Mouse (Mus musculus): ENCODE measurements around the gene Pom121l2.

The Pom121l2 gene

DNA sequence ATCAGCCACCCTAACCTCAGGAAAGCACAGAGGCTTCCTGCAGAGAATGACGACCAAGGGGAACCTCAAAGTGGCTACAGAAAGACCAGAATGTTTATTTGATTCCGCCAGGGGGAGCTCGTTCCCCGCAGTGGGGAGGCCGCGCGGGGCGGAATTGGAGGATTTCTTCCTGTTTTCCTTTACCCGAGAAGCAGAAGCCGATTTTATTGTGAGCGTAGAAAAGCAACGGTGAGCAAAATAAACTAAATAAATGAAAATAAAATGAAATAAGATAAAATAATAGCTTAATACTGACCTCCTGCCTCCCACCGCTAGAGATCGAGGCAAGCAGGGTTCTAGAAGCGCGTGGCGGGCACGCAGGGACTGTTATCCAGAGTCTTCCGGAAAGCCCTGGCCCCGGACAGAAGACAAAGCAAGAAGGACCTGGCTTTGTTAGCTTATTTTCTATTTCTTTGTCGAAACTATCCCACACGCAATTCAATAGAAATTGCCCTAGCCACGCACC lies 6.7 kb upstream of the Pom121l2 start:
- ChIA-PET POLR2A (interaction anchor here (0.5 to 2.0 kb wide), 28 partner anchors 15 to 1724 kb away, joined by 3 to 11 read pairs (median 3); partner anchors contain the start of genes Hist1h1b (in 1 of the 4), Hist1h2ag (in 1 of the 4), Hist1h2ah (in 1 of the 4) and Hist1h2bj (in 1 of the 4)), CTCF (interaction anchor here in 2 of 4 experiments (0.8 to 1.9 kb wide), 9 partner anchors 21 to 1427 kb away, joined by 3 to 10 read pairs (median 4); partner anchors contain the start of gene Zfp184 (in 1 of the 2))

DNA sequence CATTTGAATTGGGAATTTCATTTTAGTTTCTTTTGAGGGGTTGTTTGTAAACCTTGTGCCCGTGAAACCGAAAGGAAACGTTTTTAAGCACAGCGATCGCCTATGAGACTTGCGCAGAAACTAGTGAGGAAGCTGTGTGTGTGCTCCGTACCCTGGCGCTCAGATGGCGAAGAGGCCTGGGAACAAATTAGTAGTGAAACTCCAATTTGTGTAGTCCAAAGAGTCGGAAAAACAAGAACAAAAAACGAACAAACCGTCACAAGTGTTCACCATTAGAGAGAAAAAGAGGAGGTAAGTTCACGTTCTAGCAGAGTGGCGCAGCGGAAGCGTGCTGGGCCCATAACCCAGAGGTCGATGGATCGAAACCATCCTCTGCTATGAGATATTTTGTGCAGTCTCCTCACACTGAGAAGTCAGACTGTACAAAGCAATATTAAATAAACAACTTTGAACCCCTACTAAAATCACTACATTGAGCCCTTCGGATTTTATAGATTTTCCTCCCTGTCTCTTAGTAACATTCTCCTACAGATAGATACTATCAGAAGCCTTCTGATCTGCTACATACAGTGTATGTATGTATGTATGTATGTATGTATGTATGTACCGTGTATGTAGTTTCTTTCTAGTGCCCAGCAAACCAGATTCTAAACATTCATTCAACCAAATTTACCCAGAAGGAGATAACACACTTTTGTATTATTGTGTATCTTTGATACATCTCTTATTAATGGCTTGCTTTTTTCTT lies 6.1 kb upstream of the Pom121l2 start:
- CTCF ChIA-PET = interaction anchor here in 2 of 4 experiments (0.8 to 1.9 kb wide), 8 partner anchors 21 to 1427 kb away, joined by 3 to 10 read pairs (median 4); partner anchors contain the start of gene Zfp184 (in 1 of the 2)

DNA sequence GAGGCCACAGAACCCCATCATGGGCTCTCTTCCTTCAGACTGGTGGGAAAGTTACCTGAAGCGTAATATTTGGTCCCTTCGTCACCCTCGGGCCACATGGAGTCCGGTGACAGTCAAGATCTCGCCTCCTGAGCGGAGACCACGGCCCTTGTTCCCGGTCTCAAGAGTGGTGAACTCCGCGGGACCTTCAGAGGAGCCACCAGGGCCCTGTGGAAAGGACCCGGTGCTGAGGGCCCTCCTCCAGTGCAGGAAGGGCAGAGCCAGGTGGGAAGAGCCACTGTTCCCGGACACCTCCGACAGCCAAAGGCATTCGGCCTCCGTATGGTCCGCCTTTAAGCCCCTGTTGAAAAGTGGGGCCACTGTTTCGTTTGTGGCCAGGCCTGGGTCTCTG lies 804 bp downstream of the Pom121l2 start:
- CTCF ChIA-PET = no interaction called here
- POLR2A ChIA-PET = interaction anchor here (0.5 to 2.6 kb wide), 26 partner anchors 9 to 1549 kb away, joined by 3 to 15 read pairs (median 4); partner anchors contain the start of genes Hist1h2ag (in 1 of the 4), Hist1h2ah (in 1 of the 4), Hist1h2bj (in 1 of the 4) and Hist1h2bk (in 1 of the 4)

More for the DNA sequence above, 6.1 kb upstream of the Pom121l2 start:
- POLR2A ChIA-PET = interaction anchor here (0.5 to 2.0 kb wide), 26 partner anchors 16 to 1427 kb away, joined by 3 to 11 read pairs (median 4); partner anchors contain the start of genes Hist1h1b (in 1 of the 4), Hist1h2ag (in 1 of the 4), Hist1h2ah (in 1 of the 4) and Hist1h2bj (in 1 of the 4)

DNA sequence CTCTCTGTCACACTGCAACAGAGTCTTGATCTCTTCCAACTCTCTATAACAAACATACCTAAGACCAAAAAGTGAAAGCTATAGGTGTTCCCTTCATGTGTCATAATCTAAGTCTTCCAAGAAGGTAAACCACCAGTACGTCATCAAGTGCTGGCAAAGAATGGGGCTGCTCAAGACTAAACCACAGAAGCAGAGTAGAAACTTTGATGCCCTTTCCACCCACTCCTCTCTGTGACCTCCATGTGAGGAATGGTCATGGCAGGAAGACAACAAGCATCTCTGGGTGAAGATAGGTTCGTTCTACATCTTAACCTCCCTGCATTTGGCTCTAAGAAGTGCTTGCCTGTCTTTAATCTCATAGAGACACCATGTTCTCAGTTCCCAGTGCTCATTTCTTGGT lies 3.5 kb downstream of the Pom121l2 start:
- POLR2A ChIA-PET = interaction anchor here in 1 of 4 experiments (2.0 kb wide), 1 partner anchor 30 kb away, joined by 4 read pairs; no protein-coding TSS in a partner anchor
- CTCF ChIA-PET = no interaction called here

DNA sequence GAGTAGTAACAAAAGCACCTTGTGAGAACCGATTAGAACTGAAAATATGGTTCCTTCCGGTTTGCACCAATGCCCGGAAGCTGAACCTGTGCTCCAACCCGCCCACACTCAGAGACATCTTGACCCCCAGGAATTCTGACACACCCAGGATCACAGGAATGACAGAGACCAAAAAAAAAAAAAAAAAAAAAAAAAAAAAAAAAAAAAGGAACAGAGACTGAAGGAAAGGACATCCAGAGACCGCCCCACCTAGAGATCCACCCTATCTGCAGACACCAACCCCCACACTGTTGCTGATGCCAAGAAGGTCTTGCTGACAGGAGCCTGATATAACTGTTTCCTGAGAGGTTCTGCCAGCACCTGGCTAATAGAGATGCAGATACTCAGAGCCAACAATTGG lies 11.6 kb downstream of the Pom121l2 start:
- POLR2A ChIA-PET = interaction anchor here in 3 of 4 experiments (0.7 to 2.5 kb wide), 12 partner anchors 9 to 1691 kb away, joined by 3 to 9 read pairs (median 3); partner anchors contain the start of genes Hist1h2ac (in 1 of the 3), Hist1h2ag (in 1 of the 3), Hist1h2bc (in 1 of the 3) and Hist1h2bj (in 1 of the 3)
- CTCF ChIA-PET = interaction anchor here in 1 of 4 experiments (0.6 kb wide), 1 partner anchor 1054 kb away, joined by 3 read pairs; no protein-coding TSS in a partner anchor

DNA sequence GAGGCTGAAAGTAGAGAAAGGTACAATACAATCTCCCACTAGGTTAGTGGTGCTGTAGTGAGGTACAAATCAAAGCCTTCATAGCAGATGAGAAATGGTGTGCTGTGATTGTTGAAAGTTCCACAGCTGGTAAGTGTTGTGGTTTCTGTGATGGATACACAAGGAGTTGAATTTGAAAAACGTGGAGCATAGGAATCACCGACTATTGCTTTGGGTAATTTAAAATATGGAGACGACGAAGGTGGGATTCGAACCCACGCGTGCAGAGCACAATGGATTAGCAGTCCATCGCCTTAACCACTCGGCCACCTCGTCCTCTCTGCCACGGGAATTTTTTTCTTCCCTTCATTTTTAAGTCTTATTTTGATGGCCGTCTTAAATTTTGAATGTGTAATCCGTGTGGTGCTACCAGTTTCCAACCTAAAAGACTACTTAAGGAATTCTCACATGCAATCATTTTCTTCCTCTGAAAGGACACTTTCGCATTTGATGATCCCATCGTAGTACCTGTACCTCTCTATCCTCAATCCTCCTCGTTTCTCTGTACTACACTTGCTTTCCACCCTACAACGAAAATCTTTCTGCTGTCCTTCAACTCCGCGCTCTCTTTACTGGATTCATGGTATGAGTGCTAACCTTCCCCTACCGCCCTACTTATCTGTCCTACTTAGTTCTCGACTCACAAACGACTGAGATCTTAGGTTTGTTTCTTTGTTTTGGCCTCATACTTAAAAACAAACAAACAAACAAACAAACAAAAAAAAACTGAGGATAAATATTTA lies 13.2 kb downstream of the Pom121l2 start:
- ChIA-PET CTCF (interaction anchor here in 1 of 4 experiments (1.9 kb wide), 1 partner anchor 11 kb away, joined by 7 read pairs; no protein-coding TSS in a partner anchor), POLR2A (interaction anchor here in 1 of 4 experiments (1.3 to 3.2 kb wide), 2 partner anchors 13 to 111 kb away, joined by 4 to 22 read pairs; no protein-coding TSS in a partner anchor)

DNA sequence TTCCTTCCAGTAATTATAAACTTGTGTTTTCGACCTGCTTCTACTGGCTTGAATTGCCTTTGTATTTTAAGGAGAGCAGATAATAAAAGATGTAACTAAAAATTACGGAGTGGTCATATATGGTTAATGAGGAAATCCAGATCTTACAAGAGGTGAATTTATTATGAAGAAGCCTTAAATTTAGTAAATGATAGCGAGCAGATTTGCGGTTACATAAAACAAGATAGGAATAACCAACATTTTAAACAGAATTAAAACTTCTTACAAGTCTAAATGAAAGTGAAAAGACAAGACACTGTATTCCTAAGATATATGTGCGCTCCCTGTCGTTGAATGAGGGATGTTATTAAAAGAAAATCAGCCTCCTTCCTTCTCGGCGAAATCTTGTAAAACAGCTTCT lies 13.9 kb downstream of the Pom121l2 start:
- POLR2A ChIA-PET = interaction anchor here in 3 of 4 experiments (1.0 to 3.2 kb wide), 19 partner anchors 11 to 1560 kb away, joined by 3 to 23 read pairs (median 5); partner anchors contain the start of genes Hist1h2ah (in 2 of the 3), Hist1h2bk (in 2 of the 3), Hist1h2ag (in 1 of the 3) and Hist1h2an (in 1 of the 3)
- CTCF ChIA-PET = interaction anchor here in 3 of 4 experiments (0.9 to 1.9 kb wide), 6 partner anchors 10 to 1454 kb away, joined by 3 to 7 read pairs (median 4); no protein-coding TSS in a partner anchor

DNA sequence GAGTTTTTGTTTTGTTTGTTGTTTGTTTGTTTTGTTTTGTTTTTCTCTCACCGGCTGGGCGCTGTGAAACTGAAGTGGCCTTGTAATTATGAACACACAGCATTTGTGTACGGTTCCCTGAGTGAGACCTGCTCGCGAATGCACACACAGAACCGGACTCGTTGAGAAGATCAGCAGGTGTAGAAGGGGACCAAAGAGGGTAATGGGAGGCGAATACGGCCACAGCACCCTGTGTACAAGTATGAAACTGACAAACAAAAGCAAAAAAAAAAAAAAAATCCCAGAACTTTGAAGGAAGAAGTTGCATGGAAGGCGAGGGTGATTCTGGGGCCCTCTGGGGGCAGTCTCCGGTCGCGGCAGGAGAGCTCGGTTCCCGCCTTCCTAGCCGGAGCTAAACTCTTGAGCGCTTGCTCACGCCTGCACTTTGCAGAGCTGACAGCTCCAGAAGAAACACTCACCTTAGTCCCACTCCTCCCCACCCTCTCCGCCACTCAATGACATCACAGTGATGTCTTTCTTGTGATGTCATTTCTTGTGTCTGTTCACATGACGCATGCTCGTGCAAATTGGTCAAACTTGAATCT lies 14.4 kb downstream of the Pom121l2 start:
- ChIA-PET POLR2A (interaction anchor here in 3 of 4 experiments (0.6 to 3.2 kb wide), 33 partner anchors 10 to 1589 kb away, joined by 3 to 23 read pairs (median 5); partner anchors contain the start of genes Hist1h2ag (in 2 of the 3), Hist1h2ah (in 2 of the 3), Hist1h2bj (in 2 of the 3) and Hist1h2bk (in 2 of the 3)), CTCF (interaction anchor here (0.6 to 1.9 kb wide), 16 partner anchors 10 to 1500 kb away, joined by 3 to 7 read pairs (median 4); partner anchors contain the start of gene Pom121l2 (in 1 of the 4))

DNA sequence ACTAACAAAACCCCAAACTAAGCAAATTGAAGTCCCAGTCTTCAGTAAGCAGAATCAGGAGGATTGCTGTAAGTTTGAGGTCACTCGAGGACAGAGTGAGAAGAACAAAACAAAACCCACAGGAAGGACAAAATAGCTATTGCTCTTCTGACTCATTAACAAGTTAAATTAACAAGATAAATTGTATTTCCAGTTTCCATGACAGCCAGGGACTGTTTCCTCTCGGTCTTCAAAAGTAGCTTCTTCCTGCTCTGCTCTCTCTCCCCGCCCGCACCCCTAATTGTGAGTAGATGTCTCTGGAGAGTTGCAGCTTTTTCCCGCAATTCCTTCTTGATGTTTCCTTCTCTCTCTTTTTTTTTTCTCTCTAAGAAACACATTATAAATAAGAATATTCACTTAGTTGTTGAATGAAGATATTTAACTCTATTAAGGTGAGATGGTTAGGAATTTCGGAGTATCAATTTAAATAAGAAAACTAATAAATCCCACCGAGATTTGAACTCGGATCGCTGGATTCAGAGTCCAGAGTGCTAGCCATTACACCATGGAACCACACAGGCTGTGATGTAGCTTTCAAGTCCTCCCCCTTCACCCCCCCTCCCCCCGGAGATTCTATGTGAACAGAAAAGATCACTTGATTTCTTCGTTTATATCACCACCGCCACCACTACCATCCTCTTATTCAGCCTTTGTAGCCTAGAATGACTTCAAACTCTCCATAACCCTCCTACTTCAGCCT lies 15.3 kb downstream of the Pom121l2 start:
- POLR2A ChIA-PET = interaction anchor here in 3 of 4 experiments (0.6 to 3.2 kb wide), 35 partner anchors 9 to 1589 kb away, joined by 3 to 23 read pairs (median 5); partner anchors contain the start of genes Hist1h2ag (in 2 of the 3), Hist1h2ah (in 2 of the 3), Hist1h2bj (in 2 of the 3) and Hist1h2bk (in 2 of the 3)
- CTCF ChIA-PET = interaction anchor here (0.6 to 1.9 kb wide), 17 partner anchors 9 to 1499 kb away, joined by 3 to 7 read pairs (median 4); partner anchors contain the start of gene Pom121l2 (in 1 of the 4)

DNA sequence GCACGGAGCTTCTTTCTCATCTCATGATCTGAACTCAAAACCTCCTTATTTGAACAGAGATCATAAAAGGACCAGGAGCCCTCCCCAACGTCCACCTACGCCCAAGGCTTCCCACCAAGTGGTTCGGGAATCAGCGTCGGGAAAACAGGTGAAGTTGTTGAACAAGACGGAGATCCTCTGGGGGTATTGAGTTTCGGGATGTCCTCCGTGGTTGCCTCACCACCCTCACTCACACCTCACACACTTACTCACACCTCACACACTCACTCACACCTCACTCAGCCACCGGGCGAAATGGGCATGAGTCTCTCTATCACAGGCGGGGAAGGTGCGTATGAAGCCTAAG lies 15.8 kb downstream of the Pom121l2 start:
- CTCF ChIA-PET = interaction anchor here in 1 of 4 experiments (0.8 kb wide), 1 partner anchor 9 kb away, joined by 3 read pairs; no protein-coding TSS in a partner anchor

DNA sequence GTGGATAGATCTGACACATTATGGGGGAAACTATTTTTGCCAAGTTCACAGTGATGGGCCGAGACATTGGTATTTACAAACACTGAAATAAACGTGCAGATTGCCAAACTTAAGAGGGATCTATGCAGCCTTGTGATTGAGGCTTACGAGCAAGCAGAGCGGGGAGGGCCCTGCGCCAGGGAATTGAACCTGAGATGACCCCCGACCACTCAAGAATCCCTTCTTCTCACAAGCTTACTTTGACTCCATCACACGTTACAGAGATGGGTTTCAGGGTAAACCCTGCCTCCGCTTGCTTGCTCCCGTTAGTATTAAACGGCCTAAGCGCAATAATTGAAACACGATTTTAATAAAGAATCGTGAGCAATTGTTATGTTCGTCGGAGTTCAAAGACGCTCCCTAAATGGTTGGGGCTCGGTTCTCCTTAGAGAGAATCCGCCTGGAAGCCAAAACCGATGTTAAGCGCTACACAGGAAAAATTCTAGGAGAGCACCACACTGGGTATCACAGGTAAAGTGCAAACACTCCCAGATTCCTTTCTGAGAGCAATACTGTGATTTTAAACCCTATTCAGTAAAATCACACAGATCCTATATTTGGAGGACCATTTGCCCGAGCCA lies 16.3 kb downstream of the Pom121l2 start:
- ChIA-PET POLR2A (interaction anchor here in 2 of 4 experiments (1.4 to 3.2 kb wide), 7 partner anchors 9 to 46 kb away, joined by 4 to 23 read pairs (median 6); partner anchors contain the start of genes Hist1h2ag (in 1 of the 2), Hist1h2bj (in 1 of the 2) and Pom121l2 (in 1 of the 2)), CTCF (no interaction called here)

More for the DNA sequence above, 15.8 kb downstream of the Pom121l2 start:
- POLR2A ChIA-PET = interaction anchor here in 3 of 4 experiments (0.6 to 3.2 kb wide), 15 partner anchors 9 to 388 kb away, joined by 3 to 23 read pairs (median 6); partner anchors contain the start of genes Hist1h2ag (in 1 of the 3), Hist1h2ah (in 1 of the 3), Hist1h2bj (in 1 of the 3) and Hist1h2bk (in 1 of the 3)

DNA sequence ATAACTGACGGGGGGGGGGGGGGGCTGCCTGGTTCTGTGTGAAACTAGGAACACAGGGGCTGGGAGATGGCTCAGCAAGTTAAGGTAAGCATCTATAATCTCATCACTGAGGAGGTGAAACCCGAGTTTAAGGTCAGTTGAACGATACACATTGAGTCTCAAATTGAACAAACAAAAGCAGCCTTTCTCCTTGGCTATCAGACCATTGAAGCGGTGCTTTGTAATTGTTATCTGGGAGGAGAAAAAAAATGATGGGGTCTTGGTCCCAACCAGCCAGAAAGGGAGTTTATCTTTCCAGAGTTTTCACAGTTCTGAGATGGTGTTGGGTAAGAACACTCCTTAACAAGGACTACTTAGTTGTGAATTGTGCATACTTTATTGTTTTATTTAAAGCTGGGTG lies 16.8 kb downstream of the Pom121l2 start:
- ChIA-PET CTCF (no interaction called here), POLR2A (interaction anchor here in 1 of 4 experiments (1.4 to 2.5 kb wide), 2 partner anchors 16 to 36 kb away, joined by 5 to 11 read pairs; partner anchors contain the start of gene Pom121l2)

DNA sequence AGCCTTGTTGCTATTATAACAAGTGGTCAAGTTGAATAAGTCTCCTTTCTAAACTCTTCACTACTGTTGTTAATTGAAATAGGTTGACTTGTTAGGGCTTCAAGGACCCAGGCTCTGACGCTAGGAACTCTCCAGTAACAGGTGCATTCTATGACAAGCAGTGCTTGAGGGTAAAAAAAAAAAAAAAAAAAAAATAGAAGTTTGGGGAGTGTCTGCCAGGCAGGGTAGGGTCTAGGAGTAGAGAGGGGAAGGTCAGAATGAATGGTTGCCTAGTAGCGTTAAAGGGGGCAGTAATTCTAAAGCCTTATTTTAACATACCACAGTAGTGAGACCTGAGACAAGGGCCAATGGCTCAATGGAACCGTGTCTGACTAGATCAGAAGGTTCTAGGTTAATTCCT lies 17.4 kb downstream of the Pom121l2 start:
- CTCF ChIA-PET = no interaction called here
- POLR2A ChIA-PET = no interaction called here

DNA sequence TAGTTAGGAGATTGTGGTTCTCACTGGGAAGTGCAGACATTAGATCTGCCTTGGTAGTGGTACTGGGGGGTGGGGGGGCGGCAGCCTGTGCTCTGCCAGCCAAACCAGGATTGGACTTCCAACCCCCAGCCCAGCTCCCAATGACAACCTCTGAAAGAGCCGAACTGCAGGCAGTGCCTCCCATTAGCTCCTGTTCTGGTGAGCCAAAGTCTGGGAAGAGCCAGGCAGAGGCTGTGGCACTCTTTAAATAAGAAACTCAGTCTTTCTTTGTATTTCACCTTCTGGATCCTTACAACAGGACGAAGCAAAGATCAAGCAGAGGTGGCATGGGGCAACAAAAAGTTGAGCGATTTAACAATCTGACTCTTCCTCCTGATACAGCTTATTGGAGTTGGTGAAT lies 18.2 kb downstream of the Pom121l2 start:
- POLR2A ChIA-PET = interaction anchor here in 1 of 4 experiments (0.9 to 1.7 kb wide), 4 partner anchors 11 to 36 kb away, joined by 3 to 7 read pairs (median 5); partner anchors contain the start of genes Hist1h2ah, Hist1h2bk, Pom121l2 and Prss16

DNA sequence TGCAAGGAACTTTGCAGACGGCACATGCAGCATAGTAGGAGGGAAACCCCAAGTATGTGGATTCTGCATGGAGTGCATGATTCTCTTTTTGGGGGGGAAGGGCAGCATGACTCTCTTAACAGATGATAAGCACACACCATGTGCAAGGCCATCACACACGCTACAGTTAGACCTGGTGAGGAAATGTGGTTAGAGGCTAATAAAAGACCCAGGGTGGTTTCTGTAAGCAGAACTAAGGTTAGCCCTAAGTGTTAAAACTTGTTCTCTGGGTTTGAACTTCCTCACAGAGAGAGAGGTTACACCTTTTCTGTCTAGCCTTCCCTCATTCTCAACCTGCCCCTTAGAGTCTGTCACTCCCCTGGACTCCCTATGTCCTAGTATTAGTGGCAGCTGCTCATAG lies 20.4 kb downstream of the Pom121l2 start:
- ChIA-PET POLR2A (interaction anchor here in 2 of 4 experiments (0.9 to 1.6 kb wide), 4 partner anchors 12 to 21 kb away, joined by 3 to 5 read pairs (median 4); partner anchors contain the start of gene Pom121l2 (in 2 of the 2)), CTCF (no interaction called here)

More for the DNA sequence above, 18.2 kb downstream of the Pom121l2 start:
- CTCF ChIA-PET = interaction anchor here in 1 of 4 experiments (0.6 kb wide), 1 partner anchor 178 kb away, joined by 7 read pairs; no protein-coding TSS in a partner anchor

Data from embryonic stem cell, embryonic (primary cell).